Mouse (Mus musculus) stomach, embryonic 16.5 days (tissue): Measurements from ENCODE around the gene Hsfy2. TPM values are rescaled to one million over a fixed set of nuclear protein-coding genes. Genes with fewer than 3 reads are reported as not detected.

Experiments
- ATAC-seq: fragments of 200-750 bp; cut with Nextera tagmentation; 2 replicates; pipeline ENCODE4 v1.8.0; 2017; ENCODE audit warnings: moderate number of reproducible peaks, moderate TSS enrichment; ENCODE audit not compliant: insufficient read depth, low FRiP score
- H3K27ac ChIP-seq: fragments of 300-500 bp; sonication (generic); 2 replicates; pipeline ENCODE4 v1.5.1; 2014; ENCODE audit warnings: low read length
- H3K27me3 ChIP-seq: fragments of 300-500 bp; sonication (generic); 2 replicates; pipeline ENCODE4 v1.6.1; 2014; ENCODE audit warnings: low read length, control low read depth, mixed read lengths; ENCODE audit not compliant: control insufficient read depth, insufficient read depth
- H3K36me3 ChIP-seq: fragments of 300-500 bp; sonication (generic); 2 replicates; pipeline ENCODE4 v1.6.1; 2014; ENCODE audit warnings: low read length; ENCODE audit not compliant: control insufficient read depth, insufficient read depth
- H3K4me1 ChIP-seq: fragments of 300-500 bp; sonication (generic); 2 replicates; pipeline ENCODE4 v1.6.1; 2014; ENCODE audit warnings: low read length, control low read depth, mixed read lengths; ENCODE audit not compliant: control insufficient read depth, insufficient read depth
- H3K4me2 ChIP-seq: fragments of 300-500 bp; sonication (generic); 2 replicates; pipeline ENCODE4 v1.6.1; 2014; ENCODE audit warnings: low read depth, low read length, mixed read lengths
- H3K4me3 ChIP-seq: fragments of 300-500 bp; sonication (generic); replicated peaks from 2 replicates; pipeline ENCODE4 v1.5.1; 2014; ENCODE audit warnings: mild to moderate bottlenecking, low read length
- H3K9ac ChIP-seq: fragments of 300-500 bp; sonication (generic); 2 replicates; pipeline ENCODE4 v1.6.1; 2014; ENCODE audit warnings: low read length
- H3K9me3 ChIP-seq: fragments of 300-500 bp; sonication (generic); replicated peaks from 2 replicates; pipeline ENCODE4 v1.6.1; 2016; ENCODE audit warnings: low read length, control low read depth; ENCODE audit not compliant: control insufficient read depth
- WGBS: fragments of 180-500 bp; shearing (Covaris S2); extraction: QIAGEN DNeasy Blood & Tissue Kit; methylation state at CpG from one replicate; pipeline ENCODE4 v1.1.7; 2014; 5-methylcytosine and 5-hydroxymethylcytosine counted together
- polyA plus RNA-seq: library from polyadenylated mRNA; unstranded; fragments of >200 nt; fragmentation: Nextera tagmentation; extraction: Ambion mirVana; gene quantifications from 2 replicates; pipeline ENCODE4 v1.2.1, GENCODE M21; 2015

Hsfy2 gene
- polyA plus RNA-seq, 1 experiment from 2014 or later, result not detected

GRCm38 (mm10) chr1:56626824-56627223, 10.4 kb downstream of the Hsfy2 start:
- Histone ChIP-seq H3K4me3 (no peak overlapping the region), H3K36me3 (no peaks in the 10 kb centered on the region), H3K4me2 (no peak overlapping the region), H3K27me3 (no peaks in the 10 kb centered on the region), H3K27ac (no peak overlapping the region), H3K9me3 (no peaks in the 10 kb centered on the region), H3K9ac (no peak overlapping the region), H3K4me1 (no peaks in the 10 kb centered on the region)
- WGBS, result 75% methylated on average over 7 of the region's 7 CpGs
- no peak for ATAC-seq

GRCm38 (mm10) chr1:56624304-56624703, 12.9 kb downstream of the Hsfy2 start:
- Histone ChIP-seq H3K36me3 (no peaks in the 10 kb centered on the region), H3K27me3 (no peaks in the 10 kb centered on the region), H3K9me3 (no peaks in the 10 kb centered on the region), H3K9ac (no peak overlapping the region), H3K4me1 (no peaks in the 10 kb centered on the region), H3K4me3 (no peak overlapping the region), H3K4me2 (no peak overlapping the region), H3K27ac (no peak overlapping the region)
- ATAC-seq, result no peak
- 83% methylated on average over 3 of the region's 3 CpGs for WGBS

- ATAC-seq, result no peak
- 66% methylated on average over 1 of the region's 1 CpGs for WGBS
These were observed 24.9 kb downstream of the Hsfy2 start for GRCm38 (mm10) chr1:56612384-56612783.

More at GRCm38 (mm10) chr1:56612384-56612783, 24.9 kb downstream of the Hsfy2 start:
- Histone ChIP-seq H3K4me3 (no peak overlapping the region), H3K4me1 (no peaks in the 10 kb centered on the region), H3K9ac (no peak overlapping the region), H3K27ac (no peak overlapping the region), H3K4me2 (no peak overlapping the region), H3K9me3 (no peaks in the 10 kb centered on the region), H3K27me3 (no peaks in the 10 kb centered on the region), H3K36me3 (no peaks in the 10 kb centered on the region)
